In genomic region chr13:54824111-54824931, GRCm38 (mm10) we compare ENCODE assay signal across 10 mouse cellular contexts. TPM values are rescaled to one million over a fixed set of nuclear protein-coding genes. Genes with fewer than 3 reads are reported as not detected.
A peak's percentile ranks its signal among the peaks of the same experiment; 100 is the strongest.
DNase-seq lines count a peak whose midpoint lies in the region; ATAC-seq lines count a peak whose summit lies in the region.
"Had no signal": no experiment of that assay in that cellular context is flagged by ENCODE, and none has a peak within 500 bp of the region (broad histone marks: within the 10 kb centered on the region; RNA-seq: fewer than 3 reads in every experiment).

No protein-coding gene starts in this region.

- H3K9ac ChIP-seq in lung, embryonic 15.5 days: no peak overlapping the region
- no peak overlapping the region for H3K9ac ChIP-seq in heart, embryonic 12.5 days
- H3K9ac ChIP-seq in kidney, embryonic 15.5 days: no peak overlapping the region
- H3K9ac ChIP-seq in neural tube, embryonic 13.5 days: no peak overlapping the region

- H3K36me3 ChIP-seq in lung, embryonic 15.5 days: no peaks in the 10 kb centered on the region
- H3K36me3 ChIP-seq in heart, embryonic 12.5 days: no peaks in the 10 kb centered on the region
- H3K36me3 ChIP-seq in kidney, embryonic 15.5 days: no peaks in the 10 kb centered on the region
- no peaks in the 10 kb centered on the region for H3K36me3 ChIP-seq in neural tube, embryonic 13.5 days

- 16% methylated on average over 25 of the region's 25 CpGs for WGBS in lung, embryonic 15.5 days
- WGBS in heart, embryonic 12.5 days: 13% methylated on average over 25 of the region's 25 CpGs
- WGBS in kidney, embryonic 15.5 days: 18% methylated on average over 25 of the region's 25 CpGs
- 20% methylated on average over 25 of the region's 25 CpGs for WGBS in neural tube, embryonic 13.5 days

- 0 out of 2 replicates have a peak, but pooled peaks cover 5% of the 10 kb centered on the region for H3K4me1 ChIP-seq in lung, embryonic 15.5 days
- peaks cover 11% of the 10 kb centered on the region; the same call in 1 of the 2 replicates for H3K4me1 ChIP-seq in heart, embryonic 12.5 days (replicated peaks)
- peaks cover 14% of the 10 kb centered on the region for H3K4me1 ChIP-seq in kidney, embryonic 15.5 days
- H3K4me1 ChIP-seq in neural tube, embryonic 13.5 days (replicated peaks): peaks cover 15% of the 10 kb centered on the region

- DNase-seq in lung, postnatal 4 days: no peak
- DNase-seq in embryo, embryonic 9.5 days (ENCODE audit: extremely low spot score): peak; percentile 28
- DNase-seq in spleen, postnatal 10 days (ENCODE audit: low spot score in 2 of 2): no peak
- DNase-seq in B cell, adult 2 months: no peak

- H3K27me3 ChIP-seq in lung, embryonic 15.5 days: no peaks in the 10 kb centered on the region
- H3K27me3 ChIP-seq in heart, embryonic 12.5 days (replicated peaks): peaks cover 20% of the 10 kb centered on the region
- H3K27me3 ChIP-seq in kidney, embryonic 15.5 days: peaks cover 2% of the 10 kb centered on the region; the same call in 1 of the 2 replicates
- peaks cover 3% of the 10 kb centered on the region; the same call in 1 of the 2 replicates for H3K27me3 ChIP-seq in neural tube, embryonic 13.5 days

- H3K9me3 ChIP-seq in lung, embryonic 15.5 days: no peaks in the 10 kb centered on the region
- H3K9me3 ChIP-seq in heart, embryonic 12.5 days (replicated peaks): no peaks in the 10 kb centered on the region
- H3K9me3 ChIP-seq in kidney, embryonic 15.5 days (replicated peaks): no peaks in the 10 kb centered on the region
- no peaks in the 10 kb centered on the region for H3K9me3 ChIP-seq in neural tube, embryonic 13.5 days

- H3K4me3 ChIP-seq in lung, embryonic 15.5 days: 0 out of 2 replicates have a peak overlapping the region, but pooled peaks have one; percentile 8
- H3K4me3 ChIP-seq in heart, embryonic 12.5 days: peak overlapping the region; percentile 17
- peak overlapping the region; percentile 21 for H3K4me3 ChIP-seq in kidney, embryonic 15.5 days (replicated peaks)
- H3K4me3 ChIP-seq in neural tube, embryonic 13.5 days: no peak overlapping the region

- no peak overlapping the region for H3K27ac ChIP-seq in lung, embryonic 15.5 days
- H3K27ac ChIP-seq in heart, embryonic 12.5 days (ENCODE audit: poor library complexity, severe bottlenecking): no peak overlapping the region
- no peak overlapping the region for H3K27ac ChIP-seq in kidney, embryonic 15.5 days
- 0 out of 2 replicates have a peak overlapping the region, but pooled peaks have one; percentile 38 for H3K27ac ChIP-seq in neural tube, embryonic 13.5 days (replicated peaks)

- H3K4me2 ChIP-seq in lung, embryonic 15.5 days: peak overlapping the region; percentile 43
- peak overlapping the region; percentile 59 for H3K4me2 ChIP-seq in heart, embryonic 12.5 days
- H3K4me2 ChIP-seq in kidney, embryonic 15.5 days: peak overlapping the region; percentile 53
- peak overlapping the region; percentile 35 for H3K4me2 ChIP-seq in neural tube, embryonic 13.5 days

- peak; percentile 40; the same call in 1 of the 2 replicates for ATAC-seq in lung, embryonic 15.5 days (ENCODE audit: borderline replicate concordance, extremely low read depth, low FRiP score, low TSS enrichment)
- ATAC-seq in heart, embryonic 12.5 days (ENCODE audit: insufficient number of reproducible peaks, low FRiP score): 0 out of 2 replicates have a peak, but pooled peaks have one; percentile 11
- ATAC-seq in kidney, embryonic 15.5 days (replicated peaks; ENCODE audit: low FRiP score): 0 out of 2 replicates have a peak, but pooled peaks have one; percentile 18
- peak; percentile 47 for ATAC-seq in neural tube, embryonic 13.5 days (ENCODE audit: low read depth)
- ATAC-seq: Patski had no signal

RNA-seq across cellular contexts. Expression of gene Tspan17, which starts 35.1 kb away (rescaled TPM):
- polyA plus RNA-seq in lung, embryonic 15.5 days (2015; fragmentation: Nextera tagmentation; extraction: Ambion mirVana): 17.0 and 18.1 TPM in 2 replicates
- polyA plus RNA-seq in heart, embryonic 12.5 days (2016; fragmentation: Nextera tagmentation; extraction: Ambion mirVana): 3.1 and 5.8 TPM in 2 replicates
- polyA plus RNA-seq in kidney, embryonic 15.5 days (2015; fragmentation: Nextera tagmentation; extraction: Ambion mirVana): 11.4 and 13.4 TPM in 2 replicates
- polyA plus RNA-seq in neural tube, embryonic 13.5 days (2015; fragmentation: Nextera tagmentation; extraction: Ambion mirVana): 69.2 and 80.8 TPM in 2 replicates

RNA-seq across cellular contexts. Expression of gene Eif4e1b, which starts 40.5 kb away (rescaled TPM):
- not detected in 2 replicates for polyA plus RNA-seq in lung, embryonic 15.5 days (2015; fragmentation: Nextera tagmentation; extraction: Ambion mirVana)
- polyA plus RNA-seq in heart, embryonic 12.5 days (2016; fragmentation: Nextera tagmentation; extraction: Ambion mirVana): not detected in 2 replicates
- not detected in 2 replicates for polyA plus RNA-seq in kidney, embryonic 15.5 days (2015; fragmentation: Nextera tagmentation; extraction: Ambion mirVana)
- not detected in 2 replicates for polyA plus RNA-seq in neural tube, embryonic 13.5 days (2015; fragmentation: Nextera tagmentation; extraction: Ambion mirVana)
- polyA plus RNA-seq: large intestine, adult 2 months; Patski had no signal

RNA-seq across cellular contexts. Expression of gene Sncb, which starts 57.9 kb away (rescaled TPM):
- 0.21 TPM in 1 of 2 replicates, not detected in the other for polyA plus RNA-seq in lung, embryonic 15.5 days (2015; fragmentation: Nextera tagmentation; extraction: Ambion mirVana)
- polyA plus RNA-seq in heart, embryonic 12.5 days (2016; fragmentation: Nextera tagmentation; extraction: Ambion mirVana): 0.18 and 0.37 TPM in 2 replicates
- polyA plus RNA-seq in kidney, embryonic 15.5 days (2015; fragmentation: Nextera tagmentation; extraction: Ambion mirVana): 0.15 and 0.29 TPM in 2 replicates
- polyA plus RNA-seq in neural tube, embryonic 13.5 days (2015; fragmentation: Nextera tagmentation; extraction: Ambion mirVana): 21.1 and 21.6 TPM in 2 replicates
- polyA plus RNA-seq: Patski had no signal

Comparison
In these comparisons a context has a peak if more than half of its experiments do, and no peak if none do; other contexts are left out.
1. RNA of gene Sncb, which starts 57.9 kb away (polyA plus RNA-seq): 21.1 to 21.6 TPM in neural tube, embryonic 13.5 days; 0.18 to 0.37 TPM in heart, embryonic 12.5 days, 0.15 to 0.29 TPM in kidney, embryonic 15.5 days and 0.21 TPM in lung, embryonic 15.5 days; every median in the first group is over 10 times any median in the second.
2. Peak in every context shown above with its lines, with median percentiles within 50 percentile points of each other: ATAC-seq and H3K4me2 ChIP-seq.